Mouse (Mus musculus) heart, postnatal 25 days (tissue): ENCODE data around the gene Gm5485. TPM values are rescaled to one million over a fixed set of nuclear protein-coding genes. Genes with fewer than 3 reads are reported as not detected.

Experiments
- DNase-seq: peaks from one replicate; pipeline ENCODE4 v3.0.0; 2022; ENCODE audit warnings: low spot score
- intact Hi-C: fragments of 180-260 bp; cut with DNase I; formaldehyde crosslinking; loops from one replicate; pipeline ENCODE4 v1.15.1; 2025
- total RNA-seq, 2 experiments: library from RNA; stranded (reverse); gene quantifications; 2 replicates each; pipeline ENCODE4 v1.2.3; 2021

The Gm5485 gene
- not detected for total RNA-seq

DNA sequence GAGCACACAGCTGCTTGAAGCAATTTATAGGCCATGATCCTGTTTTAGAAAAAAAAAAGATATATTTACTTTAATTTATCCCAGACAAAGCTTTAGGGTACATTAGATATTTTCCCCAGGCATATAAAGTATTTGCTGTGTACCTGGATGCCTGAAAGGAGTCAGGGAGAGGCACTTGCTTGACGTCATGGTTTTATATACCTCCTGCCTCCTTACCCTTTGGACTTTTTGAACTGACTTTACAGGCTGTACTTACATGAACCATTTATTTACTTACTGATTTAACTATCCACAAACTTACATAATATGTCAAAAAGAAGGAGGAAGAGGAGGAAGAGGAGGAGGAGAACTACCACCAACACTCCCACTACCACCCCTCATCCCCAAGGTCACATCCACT lies at the start of gene Gm5485:
Gene Gm5485 (minus strand): TSS at position 171 of the 400 bp plus-strand sequence.
- intact Hi-C loops, result no loop called here

DNA sequence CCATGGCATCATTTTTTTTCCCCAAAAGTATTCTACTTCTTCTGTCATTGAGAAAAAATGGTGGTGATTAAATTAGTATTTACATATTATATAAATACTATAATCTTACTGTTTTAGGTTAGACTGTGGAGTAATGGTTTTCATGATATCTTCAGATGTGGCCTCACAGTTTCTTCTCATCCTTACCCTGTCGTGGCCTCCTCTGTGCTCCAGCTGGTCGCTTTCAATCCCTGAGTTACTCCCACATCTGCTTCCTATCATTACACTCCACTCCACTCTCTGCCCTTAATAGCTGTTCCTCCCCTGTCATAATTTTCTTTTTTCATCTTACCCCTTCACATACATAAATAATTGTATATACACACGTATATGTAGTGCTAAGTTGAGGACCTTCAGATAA lies 41.0 kb upstream of the Gm5485 start:
- no peak for DNase-seq
- intact Hi-C loops, result no loop called here

More for the DNA sequence above, at the start of gene Gm5485:
- DNase-seq, result no peak

DNA sequence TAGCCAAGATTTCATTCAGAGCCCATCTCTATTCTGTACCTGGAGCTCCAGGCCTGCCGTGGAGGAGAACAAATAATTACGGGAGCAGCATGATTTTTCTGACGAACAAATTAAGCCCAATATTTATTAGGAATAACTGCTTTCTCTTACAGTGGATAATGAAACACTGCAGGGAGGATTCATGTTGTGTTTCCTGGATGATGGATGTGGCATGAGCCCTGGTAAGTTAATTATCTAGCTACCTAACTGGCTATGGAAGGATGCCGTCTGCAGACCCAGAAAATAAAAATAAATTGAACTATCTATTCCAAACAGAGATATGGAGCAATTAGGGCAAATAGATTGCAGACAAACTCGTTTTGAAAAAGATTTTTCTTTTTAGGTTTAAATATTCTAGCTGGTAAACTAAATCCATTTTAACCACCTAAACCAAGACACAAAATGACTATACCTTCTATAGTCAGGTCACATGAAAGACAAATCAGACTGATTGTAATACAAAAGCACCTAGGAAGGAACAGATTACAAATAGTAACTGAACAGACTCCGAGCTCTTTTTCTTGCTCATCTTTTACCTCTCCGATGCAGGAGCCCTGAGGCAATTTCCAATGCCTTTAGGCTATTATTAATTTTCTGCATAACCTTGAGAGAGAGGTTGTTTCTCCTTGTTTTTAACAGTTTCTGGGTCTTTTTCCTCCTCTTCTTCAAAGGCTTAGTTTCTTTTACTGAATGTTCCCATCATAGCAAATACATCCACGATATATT lies 34.1 kb upstream of the Gm5485 start:
- intact Hi-C loops, result no loop called here

DNA sequence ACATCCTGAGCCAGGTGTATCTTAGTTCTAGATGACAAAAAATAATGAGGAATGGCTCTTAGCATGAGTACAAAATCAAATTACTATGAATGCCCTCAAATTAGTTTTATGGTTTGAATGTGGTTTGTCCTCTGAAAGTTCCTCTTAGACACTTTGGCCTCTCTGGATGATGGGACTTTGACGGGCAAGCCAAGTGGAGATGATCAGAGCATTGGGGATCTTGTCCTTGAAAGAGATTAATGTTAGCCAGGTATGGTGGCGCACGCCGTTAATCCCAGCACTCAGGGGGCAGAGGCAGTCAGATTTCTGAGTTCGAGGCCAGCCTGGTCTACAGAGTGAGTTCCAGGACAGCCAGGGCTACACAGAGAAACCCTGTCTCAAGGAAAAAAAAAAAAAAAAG lies 32.4 kb upstream of the Gm5485 start:
- DNase-seq, result no peak
- intact Hi-C loops, result no loop called here

More for the DNA sequence above, 34.1 kb upstream of the Gm5485 start:
- no peak for DNase-seq

DNA sequence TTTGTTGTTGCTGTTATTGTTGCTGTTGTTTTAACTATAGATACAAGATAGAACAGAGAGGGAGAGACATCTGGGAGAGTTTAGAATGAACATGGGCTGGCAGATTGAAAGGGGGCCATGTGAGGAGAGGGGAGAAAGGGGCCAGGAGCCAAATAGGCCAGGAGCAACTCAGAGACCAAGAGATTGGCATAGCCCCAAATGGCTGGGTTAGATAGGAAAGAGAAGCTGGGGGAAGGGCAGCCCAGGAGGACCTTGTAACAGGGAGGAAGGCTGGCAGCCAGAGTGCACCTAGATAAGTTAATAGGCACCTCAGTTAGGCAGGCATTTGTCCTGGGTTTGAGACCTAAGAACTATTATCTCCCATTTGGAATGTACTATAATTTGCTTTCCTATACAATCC lies 25.3 kb upstream of the Gm5485 start:
- intact Hi-C loops, result no loop called here
- no peak for DNase-seq

DNA sequence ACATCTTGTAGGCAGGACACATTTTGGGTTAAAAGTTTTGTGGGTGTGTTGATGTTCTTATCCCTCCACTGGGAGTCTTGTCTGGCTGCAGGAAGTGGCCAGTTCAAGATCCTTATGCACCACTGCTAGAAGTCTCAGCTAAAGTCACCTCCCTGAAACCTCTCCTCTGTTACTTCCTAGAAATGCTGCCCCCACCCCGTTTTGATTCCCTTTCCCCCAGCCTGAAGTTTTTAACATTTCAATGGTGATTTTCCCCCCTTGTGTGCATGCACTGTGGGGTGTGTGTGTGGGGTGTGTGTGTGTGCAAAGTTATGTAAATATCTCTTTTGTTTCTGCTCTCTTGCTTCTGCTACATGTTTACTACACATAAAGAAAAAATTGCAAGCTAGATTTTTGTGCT lies 23.2 kb upstream of the Gm5485 start:
- intact Hi-C loops, result no loop called here
- no peak for DNase-seq

DNA sequence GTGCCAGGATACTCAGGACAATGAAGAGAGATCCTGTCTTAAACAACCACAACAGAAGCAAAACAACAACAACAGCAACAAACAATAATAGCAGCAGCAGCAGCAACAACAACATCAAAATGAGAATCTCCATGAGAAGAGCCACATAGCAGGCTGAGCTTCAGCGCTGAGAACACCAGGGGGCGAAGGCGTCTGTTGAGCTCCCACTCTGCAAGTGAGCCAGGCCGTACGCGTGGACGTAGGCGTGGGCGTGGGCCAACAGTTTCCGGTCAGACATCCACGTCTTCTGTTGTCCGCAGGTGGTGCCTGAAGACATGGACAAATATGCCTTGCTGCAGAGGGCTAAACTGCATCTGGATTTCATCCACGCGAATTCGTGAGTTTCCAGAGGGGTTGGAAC lies 18.8 kb upstream of the Gm5485 start, which contains the start of gene Morc1:
Gene Morc1 (plus strand): TSS at position 211 of the 400 bp plus-strand sequence.
- intact Hi-C loops, result no loop called here
- DNase-seq, result no peak

DNA sequence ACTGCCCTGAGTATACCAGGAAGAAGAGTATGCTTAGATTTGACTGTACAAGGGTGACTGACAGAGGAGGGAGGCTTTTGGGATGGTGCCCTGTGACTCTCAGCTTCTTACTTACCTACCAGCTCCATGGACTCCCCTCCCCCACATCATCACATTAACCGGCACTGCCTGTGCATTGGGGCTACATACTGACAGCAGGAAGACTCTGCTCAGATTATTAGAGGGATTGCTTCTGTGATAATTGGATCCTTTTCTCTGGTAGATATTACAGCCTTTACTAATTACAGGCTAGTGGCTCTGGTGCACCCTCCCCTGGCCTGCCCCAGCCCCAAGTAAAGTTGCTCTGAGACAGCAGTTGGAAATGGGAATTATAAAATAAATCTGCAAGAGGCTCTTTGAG lies 17.2 kb upstream of the Gm5485 start:
- DNase-seq, result no peak
- intact Hi-C loops, result no loop called here

DNA sequence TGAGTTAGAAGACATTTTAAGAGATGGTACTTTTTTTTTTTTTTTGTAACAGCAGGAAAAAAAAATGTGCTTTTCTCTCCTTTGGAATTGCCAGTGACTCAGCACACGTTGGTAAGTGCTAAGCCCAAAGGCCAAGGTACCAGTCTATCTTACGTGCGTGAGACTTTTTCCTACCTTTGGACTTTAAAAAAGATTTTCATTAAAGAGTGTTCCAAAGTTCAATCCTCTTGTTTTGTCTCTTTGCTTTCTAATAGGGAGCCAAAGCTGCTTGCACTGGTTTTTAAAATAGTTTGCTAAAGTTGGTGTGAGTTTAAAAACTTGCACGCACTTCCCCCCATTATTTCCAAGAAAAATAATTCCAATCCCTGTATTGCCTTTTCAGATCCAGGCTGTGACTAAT lies 11.9 kb upstream of the Gm5485 start:
- intact Hi-C loops, result no loop called here
- DNase-seq, result no peak

DNA sequence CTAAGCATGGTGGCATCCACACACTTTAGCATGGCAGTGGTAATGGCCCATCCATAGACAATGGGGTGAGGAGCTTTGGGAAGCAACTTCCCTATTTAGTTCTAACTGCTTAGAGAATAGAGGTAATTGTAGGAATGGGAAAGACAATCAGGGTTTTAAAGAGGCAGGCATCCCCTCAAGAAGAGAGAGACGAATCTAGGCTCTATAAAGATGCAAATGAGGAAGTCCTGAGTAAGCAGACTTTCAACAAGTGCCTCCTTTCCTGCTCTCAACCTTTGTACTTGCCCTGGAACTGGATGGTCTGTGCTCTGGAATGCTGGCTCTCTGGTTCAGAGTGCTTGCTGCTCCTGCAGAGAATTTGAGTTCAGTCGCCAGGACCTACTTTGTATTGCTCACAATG lies 10.3 kb upstream of the Gm5485 start:
- DNase-seq, result no peak
- intact Hi-C loops, result no loop called here

DNA sequence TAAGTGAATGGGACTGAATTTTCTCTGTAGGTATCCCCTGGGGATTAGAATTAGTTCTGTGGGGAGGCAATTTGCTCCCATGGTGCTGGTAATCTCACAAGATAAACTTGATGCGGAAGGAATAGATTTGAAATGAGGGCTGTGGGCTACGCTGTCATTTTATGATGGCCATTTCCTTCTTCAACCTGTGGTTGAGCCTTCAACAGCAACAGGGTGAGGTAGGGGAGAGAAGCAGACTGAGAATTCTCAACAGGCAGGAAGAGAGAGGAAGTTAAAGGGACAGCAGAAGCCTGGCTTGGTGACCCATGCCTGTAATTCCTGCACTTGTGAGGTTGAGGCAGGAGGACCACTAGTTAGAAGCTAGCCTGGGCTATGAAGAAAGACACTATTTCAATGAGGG lies 6.8 kb upstream of the Gm5485 start:
- DNase-seq, result no peak
- intact Hi-C loops, result no loop called here

DNA sequence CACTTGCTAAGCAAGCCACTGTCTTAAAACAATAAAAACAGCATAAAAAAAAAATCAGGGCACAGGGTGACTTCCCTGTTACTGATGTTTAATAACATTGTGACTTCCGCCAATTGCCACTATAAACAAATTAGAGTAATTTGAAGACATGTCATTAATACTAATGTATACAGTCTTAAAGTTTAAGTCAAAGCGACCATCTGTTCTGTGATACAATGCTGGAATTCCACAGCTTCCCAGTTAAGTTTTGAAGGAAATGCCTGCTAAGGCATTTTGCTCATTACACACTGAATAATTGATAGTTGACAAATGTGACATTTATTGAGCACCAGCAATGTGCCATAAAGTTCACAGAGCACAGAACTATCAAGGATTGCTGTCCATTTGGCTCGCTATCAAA lies 6.3 kb upstream of the Gm5485 start:
- DNase-seq, result no peak
- intact Hi-C loops, result no loop called here

DNA sequence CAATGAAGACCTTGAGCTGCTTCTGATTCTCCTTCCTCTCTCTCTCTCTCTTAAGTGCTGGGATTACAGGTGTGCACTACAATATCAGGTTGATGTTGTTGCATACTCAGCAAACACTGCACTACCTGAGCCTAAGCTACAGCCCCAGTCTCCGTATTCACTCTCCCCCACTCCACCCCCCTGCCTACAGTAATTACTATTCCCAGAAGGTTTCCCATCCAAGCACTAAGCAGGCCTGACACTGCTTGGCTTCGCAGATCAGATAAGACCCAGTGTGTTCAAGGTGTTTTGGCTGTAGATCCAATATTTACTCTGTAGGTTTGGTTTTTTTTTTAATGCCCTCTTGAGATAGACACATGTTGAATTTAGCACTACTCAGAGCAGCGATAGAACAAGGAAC lies 2.1 kb downstream of the Gm5485 start:
- DNase-seq, result no peak
- intact Hi-C loops, result no loop called here

DNA sequence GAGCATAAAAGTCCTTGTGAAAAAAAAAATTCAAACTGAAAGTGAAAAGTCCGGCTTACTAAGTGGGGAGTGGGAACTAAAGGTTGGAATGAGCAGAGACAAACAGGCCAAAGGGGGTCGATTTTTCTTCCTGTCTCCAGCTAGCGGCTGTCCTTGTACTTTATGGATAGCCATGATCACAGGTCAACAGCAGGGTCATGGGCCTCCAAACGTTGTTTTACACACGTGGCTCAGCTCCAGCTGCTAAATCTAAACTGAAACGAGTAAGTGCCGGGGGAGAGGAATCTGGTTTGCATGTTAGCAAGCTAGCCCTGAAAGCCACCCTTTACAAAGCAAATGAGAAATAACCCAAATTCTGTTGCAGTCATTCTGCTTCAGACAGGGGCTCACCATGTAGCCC lies 2.6 kb downstream of the Gm5485 start:
- no peak for DNase-seq
- intact Hi-C loops, result no loop called here

DNA sequence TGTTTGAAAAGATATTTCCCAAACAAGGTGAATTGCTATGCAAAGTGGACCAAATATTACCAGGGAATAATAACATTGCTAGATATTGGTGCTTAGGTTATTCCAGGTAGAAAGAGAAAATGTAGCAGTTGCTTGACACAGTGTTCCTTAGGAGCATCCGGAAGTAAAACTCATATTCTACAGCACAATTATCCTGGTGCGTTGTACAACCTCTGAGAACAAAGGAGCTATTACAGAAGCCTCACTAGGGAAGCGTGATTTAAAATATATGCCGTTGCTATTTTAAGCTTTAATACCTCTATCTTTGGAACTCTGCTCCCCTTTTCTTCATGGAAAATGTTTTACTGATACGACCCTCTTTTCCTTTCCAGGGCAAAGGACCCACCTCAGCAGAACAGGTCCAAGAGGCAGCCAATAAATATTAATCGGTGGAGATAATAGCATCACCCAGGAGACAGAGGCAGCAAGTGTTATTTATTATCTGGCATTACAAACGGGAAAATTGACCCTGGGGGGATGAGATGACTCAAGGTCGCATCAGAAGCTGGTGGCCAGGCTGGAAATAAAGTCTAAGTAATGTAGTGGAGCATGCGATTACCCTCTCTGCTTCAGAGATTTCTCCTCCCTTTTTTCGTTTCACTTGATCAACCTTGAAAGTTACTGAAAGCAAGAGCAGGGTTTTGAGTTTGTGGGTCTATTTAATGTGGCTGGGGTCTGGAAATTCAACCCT lies 6.4 kb downstream of the Gm5485 start:
- DNase-seq, result no peak
- intact Hi-C loops, result no loop called here

DNA sequence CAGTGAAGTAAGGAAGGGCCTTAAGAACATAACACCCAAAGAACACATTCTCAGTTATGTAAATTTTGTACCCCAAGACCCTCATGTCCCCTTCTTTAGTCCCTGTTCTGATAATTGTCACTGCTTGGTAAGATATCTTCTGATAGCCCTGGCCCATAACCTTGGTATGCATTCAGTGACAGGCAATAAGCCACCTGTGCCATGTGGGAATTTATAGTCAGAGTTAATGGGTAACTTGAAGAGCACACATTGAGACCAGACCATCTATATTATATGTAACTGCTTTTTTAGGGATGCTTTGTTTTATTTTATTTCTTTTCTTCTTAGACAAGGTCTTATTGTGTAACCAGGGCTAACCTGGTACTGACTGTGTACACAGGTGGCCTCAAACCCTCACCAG lies 8.2 kb downstream of the Gm5485 start:
- intact Hi-C loops, result no loop called here
- no peak for DNase-seq

DNA sequence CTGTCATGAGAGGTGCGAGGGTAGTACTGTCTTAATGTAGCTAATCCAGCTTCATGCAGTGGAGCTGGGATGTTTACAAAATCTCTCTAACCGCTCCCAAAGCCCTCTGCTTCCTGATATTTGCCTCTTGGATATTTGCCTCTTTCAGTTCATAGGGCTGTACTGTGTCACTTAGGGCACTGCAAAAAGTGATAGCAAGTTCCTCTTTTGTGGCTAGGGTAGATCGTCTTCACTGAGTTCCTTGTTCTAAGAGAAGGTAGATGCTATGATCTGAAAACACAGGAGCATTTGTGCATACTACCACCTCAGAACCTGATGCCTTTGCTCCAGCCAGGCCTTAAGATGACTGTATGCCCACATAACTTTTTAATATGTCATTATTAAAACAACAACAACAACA lies 8.8 kb downstream of the Gm5485 start:
- no peak for DNase-seq
- intact Hi-C loops, result no loop called here

DNA sequence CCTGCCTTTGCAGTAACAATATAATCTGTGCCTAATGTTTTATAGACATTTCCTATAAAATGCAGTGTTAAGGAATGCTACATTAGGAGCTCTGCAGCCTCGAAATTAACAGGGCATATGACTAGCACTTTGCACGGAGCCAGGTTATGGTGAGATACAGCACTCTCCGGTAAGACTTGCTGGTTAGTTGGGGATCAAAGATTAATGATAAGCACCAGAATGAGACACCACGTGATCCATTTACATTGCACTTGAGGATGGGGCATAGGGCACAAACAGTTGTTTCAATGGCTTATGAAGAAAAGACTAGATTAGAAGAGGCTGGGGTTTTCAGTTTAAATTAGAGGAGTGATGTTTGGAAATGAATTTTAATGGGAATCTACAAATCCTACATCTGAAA lies 9.3 kb downstream of the Gm5485 start:
- no peak for DNase-seq
- intact Hi-C loops, result no loop called here

DNA sequence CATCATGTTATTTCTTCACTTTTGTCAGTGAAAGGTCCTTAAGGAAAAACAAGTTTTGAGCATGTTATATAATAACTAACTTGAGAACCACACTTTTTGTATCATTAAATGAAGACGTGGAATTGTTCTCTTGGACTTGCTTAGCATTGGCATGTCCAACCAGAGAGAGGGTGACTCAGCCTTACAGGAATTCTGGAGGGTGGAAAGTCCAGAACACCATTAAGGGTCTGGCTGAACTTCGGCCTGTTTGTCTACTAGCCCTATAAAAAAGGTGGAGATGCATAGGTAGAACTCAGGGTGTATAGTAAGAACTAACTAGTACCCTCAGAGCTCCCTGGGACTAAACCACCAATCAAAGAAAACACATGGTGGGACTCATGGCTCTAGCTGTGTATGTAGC lies 16.9 kb downstream of the Gm5485 start:
- no peak for DNase-seq
- intact Hi-C loops, result no loop called here

DNA sequence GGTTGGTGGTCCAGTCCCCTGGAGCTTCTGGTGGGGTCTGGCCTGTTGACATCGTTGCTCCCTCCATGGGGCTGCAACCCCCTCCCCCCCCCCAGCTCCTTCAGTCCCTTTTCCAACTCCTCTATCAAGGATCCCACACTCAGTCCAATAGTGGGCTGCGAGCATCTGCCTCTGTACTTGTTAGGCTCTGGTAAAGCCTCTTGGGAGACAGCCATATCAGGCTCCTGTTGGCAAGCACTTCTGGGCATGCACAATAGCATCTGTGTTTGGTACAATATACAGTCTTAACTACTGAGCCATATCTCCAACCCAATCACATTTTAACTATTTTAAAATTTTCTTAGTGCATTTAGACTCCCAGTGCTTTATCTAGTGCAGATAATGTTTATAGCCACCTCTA lies 25.2 kb downstream of the Gm5485 start:
- intact Hi-C loops, result no loop called here
- DNase-seq, result no peak

DNA sequence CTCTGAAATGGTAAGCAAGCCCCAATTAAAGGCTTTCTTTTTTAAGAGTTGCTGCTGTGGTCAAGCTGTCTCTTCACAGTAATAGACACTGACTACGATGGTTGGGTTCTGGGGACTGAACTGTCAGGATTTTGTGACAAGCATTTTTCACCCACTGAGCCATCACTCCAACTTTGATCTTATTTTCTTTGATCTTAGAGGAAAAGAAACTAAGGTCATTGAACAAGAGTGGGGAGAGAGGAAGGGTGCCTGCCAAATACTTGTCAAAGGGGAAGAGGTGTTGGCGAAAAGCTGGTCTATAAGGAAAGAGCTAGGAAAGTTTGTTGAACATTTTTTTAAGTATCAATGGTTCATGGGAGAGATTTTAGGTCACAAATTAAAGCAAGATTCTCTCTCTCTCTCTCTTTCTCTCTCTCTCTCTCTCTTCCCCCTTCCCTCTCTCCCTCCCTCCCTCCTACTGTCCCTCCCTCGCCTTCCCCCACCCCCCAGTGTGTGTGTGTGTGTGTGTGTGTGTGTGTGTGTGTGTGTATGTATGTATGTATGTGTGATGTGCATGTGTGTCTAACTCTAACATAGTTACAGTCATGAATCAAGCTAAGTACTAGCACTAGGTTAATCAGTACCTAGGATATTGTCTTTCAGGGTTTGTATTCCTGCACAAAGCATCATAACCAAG lies 28.5 kb downstream of the Gm5485 start:
- intact Hi-C loops, result no loop called here
- DNase-seq, result no peak
